Mouse (Mus musculus): Measurements from ENCODE around the gene Pvr. TPM values are rescaled to one million over a fixed set of nuclear protein-coding genes. Genes with fewer than 3 reads are reported as not detected.
"Not testable (repeated sequence)": the region's sequence is repeated elsewhere in the genome, so short reads cannot be mapped to it uniquely, and the experiment has no call there.

The Pvr gene
- polyA plus RNA-seq, 1 experiment, result 12.0 TPM

GRCm38 (mm10) chr7:19935171-19935751 lies 14.3 kb upstream of the Pvr start:
- no peak for DNase-seq (ENCODE audit: extremely low spot score in 1 of 2, low spot score in 1 of 2)

- peak; percentile 72 to 87 for DNase-seq (ENCODE audit: extremely low spot score in 1 of 2, low spot score in 1 of 2)
Measured at GRCm38 (mm10) chr7:19932877-19933809, 12.2 kb upstream of the Pvr start.

DNA sequence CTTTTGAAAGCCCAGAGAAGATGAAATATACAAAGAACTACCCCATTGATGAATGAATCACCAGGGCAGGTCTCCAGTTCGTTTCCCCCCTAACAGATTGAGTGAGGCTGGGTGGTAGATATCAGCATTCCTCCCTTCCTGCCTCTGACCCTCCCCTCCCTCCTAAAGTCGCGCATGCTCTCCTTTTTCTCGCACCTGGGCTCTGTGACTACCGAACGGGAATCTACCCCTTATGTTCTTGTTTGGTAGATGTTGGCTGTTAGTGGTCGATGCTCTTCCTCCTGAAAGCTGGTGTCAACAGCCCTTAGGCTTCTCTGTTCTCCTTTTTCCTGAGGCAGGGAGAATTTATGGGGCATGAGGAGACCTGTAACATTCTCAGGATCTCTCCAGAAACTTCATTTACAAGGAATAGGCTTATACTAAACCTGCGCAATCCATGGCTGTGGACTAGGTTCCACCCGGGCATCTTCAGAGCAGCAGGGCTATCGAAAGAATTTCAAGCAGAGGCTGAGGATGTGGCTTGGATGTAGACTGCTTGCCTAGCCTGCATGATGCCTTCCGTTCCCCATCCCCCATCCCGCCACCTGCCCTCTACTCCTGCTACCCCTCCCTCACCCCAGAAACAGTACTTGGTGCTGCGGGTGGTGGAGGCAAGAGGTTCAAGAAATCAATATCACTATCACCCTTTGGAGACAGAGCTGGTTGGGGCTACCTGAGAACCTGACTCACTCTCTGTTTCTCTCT lies 11.3 kb upstream of the Pvr start:
- no peak for DNase-seq (ENCODE audit: extremely low spot score in 1 of 2, low spot score in 1 of 2)

GRCm38 (mm10) chr7:19930481-19930880 lies 9.5 kb upstream of the Pvr start:
- not testable (repeated sequence) for DNase-seq (ENCODE audit: extremely low spot score in 1 of 2, low spot score in 1 of 2)

DNA sequence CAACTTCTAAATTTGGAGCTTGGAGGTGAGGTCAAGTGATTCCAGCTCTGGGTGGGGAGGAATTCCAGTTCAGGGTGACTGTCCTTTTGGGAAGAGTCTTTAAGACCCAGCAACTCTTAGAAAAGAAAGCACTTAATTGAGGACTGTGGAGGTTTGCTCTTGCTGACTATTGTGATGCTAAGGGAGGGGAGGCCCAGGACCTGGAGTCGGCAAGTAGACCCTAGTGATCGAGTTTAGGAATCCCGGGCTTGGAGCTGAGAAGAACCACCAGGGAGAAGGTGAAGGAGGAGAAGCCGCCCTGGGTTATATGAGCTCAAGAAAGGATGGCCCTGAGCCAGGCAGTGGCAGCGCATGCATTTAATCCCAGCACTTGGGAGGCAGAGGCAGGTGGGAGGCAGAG lies 7.5 kb upstream of the Pvr start:
- no peak for DNase-seq (ENCODE audit: extremely low spot score in 1 of 2, low spot score in 1 of 2)

DNA sequence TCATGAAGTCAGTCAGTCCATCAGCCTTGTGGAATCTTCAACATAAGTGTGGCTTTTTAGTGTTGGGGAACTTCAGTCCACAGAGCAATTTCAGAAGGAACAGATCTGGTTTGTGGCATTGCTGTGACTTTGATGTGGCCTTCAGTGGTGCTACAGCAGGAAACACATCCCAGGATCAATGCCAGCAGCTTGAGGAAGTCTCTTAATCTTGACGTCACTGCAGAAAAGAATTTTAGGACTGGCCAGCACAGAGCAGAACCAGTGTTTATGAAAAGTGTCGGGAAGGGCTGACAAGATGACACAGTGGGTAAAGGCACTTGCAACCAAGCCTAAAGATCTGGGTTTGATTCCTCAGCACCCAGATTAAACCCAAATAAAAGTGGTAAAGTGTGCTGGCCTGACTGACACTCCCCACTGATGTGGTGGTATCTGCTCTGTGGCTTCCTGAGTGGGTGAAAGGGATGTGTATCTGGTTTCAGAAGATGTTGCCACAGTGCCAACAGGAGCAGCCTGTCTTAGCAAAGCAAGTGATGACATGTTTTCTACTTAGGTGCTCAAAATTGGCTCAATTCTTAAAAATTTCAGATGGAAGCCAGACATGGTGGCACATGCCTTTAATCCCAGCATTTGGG lies 6.0 kb upstream of the Pvr start:
- DNase-seq (ENCODE audit: extremely low spot score in 1 of 2, low spot score in 1 of 2), result no peak

DNA sequence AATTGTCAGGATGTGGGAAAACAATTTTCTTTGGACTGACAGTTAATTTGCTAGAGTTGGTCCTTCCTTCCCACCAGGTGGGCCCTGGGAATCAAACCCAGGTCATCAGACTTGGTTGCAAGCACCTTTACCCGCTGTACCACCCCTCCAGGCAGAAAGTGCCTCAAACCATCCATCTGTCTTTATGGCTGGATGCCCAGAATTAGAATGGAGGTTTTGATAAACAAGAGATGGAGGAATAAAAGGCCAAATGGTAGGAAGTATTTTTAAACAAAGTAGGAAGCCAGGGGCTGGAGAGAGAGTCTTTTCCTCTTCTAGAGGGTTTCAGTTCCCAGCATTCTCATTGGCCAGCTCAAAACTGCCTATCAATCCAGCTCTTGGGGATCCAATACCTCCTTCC lies 4.4 kb upstream of the Pvr start:
- DNase-seq (ENCODE audit: extremely low spot score in 1 of 2, low spot score in 1 of 2), result no peak

DNA sequence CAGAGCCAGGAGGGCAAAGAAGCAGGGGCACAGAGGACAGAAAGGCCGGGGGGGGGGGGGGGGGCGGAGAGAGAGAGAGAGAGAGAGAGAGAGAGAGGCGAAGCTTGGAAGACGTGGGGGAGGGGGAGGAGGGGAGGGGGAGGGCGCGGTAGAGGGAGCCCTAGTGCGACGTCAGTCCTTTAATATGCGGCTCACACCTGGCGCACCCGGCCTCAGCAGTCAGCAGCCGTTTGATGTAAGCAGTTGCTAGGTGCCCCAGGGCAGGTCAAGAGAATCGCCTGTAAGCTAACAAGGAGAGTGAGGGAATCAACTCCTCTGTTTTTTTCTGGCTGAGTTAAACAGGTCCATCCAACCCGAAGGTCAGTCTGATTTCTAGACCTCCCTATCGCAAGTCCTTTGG lies 2.8 kb upstream of the Pvr start:
- DNase-seq (ENCODE audit: extremely low spot score in 1 of 2, low spot score in 1 of 2), result no peak

DNA sequence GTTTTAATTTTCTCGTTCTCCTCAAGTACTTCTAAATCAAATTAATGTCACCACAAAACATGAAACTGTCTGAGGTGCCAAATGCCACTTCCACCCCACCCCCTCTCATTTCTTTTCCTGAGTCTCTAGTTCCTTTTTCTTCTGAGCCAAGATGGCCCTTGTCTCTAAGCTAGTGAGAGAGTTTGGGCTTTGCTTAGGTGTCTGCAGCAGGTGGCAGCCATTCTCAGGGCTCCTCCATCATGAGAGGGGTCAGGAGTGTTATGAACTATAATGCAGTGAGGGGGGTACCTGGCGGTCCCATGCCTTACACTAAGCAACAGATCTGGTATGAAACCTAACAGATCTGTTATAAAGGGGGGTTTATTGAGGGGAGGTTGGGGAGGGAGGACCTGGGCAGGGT lies 2.4 kb upstream of the Pvr start:
- no peak for DNase-seq (ENCODE audit: extremely low spot score in 1 of 2, low spot score in 1 of 2)

DNA sequence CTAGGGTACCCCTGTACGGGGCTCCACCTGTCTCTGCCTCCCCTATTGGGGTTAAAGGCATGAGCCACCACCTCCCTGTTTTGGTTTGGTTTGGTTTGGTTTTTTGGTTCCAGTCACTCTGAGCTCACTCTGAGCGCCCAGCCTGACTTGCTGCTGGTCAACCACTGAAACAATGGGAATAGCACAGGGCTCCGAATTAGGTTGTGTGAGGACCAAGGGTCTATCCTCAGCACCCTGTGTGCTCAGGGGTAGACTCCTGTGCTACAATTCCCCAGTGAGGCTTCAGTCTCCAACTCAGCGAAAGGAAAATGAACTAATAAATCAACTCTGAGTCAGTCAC lies 824 bp downstream of the Pvr start:
- no peak for DNase-seq (ENCODE audit: extremely low spot score in 1 of 2, low spot score in 1 of 2)

DNA sequence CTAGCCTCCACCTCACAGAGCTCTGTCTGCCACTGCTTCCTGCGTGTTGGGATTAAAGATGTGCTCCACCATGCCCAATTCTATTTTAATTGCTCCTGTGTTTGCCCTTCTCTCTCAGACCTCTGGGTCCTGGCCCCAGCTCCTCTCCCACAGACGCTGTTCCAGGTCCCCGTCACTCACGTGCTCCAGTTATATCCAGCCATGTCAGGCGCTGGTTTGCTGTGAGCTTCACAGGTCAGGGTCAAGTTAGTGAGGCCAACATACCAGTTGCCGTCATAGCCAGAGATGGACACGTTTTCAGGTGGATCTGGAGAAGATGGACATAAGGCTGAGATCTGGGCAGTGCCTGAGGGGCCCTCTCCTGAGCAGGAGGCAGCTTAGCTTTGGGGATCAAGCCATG lies 6.4 kb downstream of the Pvr start:
- DNase-seq (ENCODE audit: extremely low spot score in 1 of 2, low spot score in 1 of 2), result no peak

DNA sequence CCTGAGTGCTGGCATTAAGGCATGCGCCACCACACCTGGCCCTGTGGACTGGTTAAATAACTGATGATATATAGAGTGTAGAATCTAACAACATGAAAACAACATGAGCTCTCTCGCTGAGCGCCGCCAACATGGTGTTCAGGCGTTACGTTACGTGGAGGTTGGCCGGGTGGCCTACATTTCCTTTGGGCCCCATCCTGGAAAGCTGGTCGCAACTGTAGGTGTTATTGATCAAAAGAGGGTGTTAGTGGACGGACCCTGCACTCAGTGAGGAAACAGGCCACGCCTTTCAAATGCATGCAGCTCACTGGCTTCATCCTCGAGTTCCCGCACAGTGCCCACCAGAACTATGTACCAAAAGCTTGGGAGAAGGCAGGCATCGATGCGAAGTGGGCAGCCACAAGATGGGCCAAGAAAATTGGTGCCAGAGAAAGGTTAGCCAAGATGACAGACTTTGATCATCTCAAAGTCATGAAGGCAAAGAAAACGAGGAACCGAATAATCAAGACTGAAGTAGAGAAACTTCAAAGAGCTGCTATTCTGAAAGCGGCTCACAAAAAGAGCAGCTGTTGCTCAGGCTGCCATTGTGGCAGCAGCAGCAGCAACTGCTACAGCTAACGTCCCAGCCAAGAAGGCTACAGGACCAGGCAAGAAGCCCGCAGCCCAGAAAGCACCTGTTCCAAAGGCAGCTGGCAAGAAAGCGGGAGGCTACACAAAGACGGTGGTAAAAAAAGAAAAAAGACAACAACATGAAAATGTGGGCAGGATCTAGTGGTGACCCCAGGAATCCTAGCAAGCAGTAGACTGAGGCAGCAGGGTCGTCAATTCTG lies 9.1 kb downstream of the Pvr start:
- DNase-seq (ENCODE audit: extremely low spot score in 1 of 2, low spot score in 1 of 2), result no peak

- DNase-seq (ENCODE audit: extremely low spot score in 1 of 2, low spot score in 1 of 2), result no peak
Measured at GRCm38 (mm10) chr7:19911292-19911658, 9.7 kb downstream of the Pvr start.

- DNase-seq (ENCODE audit: extremely low spot score in 1 of 2, low spot score in 1 of 2), result peak in 1 of 2 experiments; percentile 87
Measured at GRCm38 (mm10) chr7:19910421-19911291, 10.3 kb downstream of the Pvr start.

- peak in 1 of 2 experiments; percentile 34 for DNase-seq (ENCODE audit: extremely low spot score in 1 of 2, low spot score in 1 of 2)
Measured at GRCm38 (mm10) chr7:19889881-19890280, 31.1 kb downstream of the Pvr start.

GRCm38 (mm10) chr7:19887849-19888248 lies 33.1 kb downstream of the Pvr start, which contains the start of gene Ceacam19:
Gene Ceacam19, minus strand, starts transcription at chr7:19887965.
- DNase-seq (ENCODE audit: extremely low spot score in 1 of 2, low spot score in 1 of 2), result no peak

- DNase-seq (ENCODE audit: extremely low spot score in 1 of 2, low spot score in 1 of 2), result no peak
Measured at GRCm38 (mm10) chr7:19880754-19881153, 40.2 kb downstream of the Pvr start.

- no peak for DNase-seq (ENCODE audit: extremely low spot score in 1 of 2, low spot score in 1 of 2)
Measured at GRCm38 (mm10) chr7:19876781-19877425, 44.1 kb downstream of the Pvr start.

Data from frontal cortex, adult 2 months (tissue).